Mouse (Mus musculus): Measurements from ENCODE around the gene Tgfa.

GRCm38 (mm10) chr6:86210619-86211018, 15.6 kb downstream of the Tgfa start:
- TF ChIP-seq CTCF (IDR thresholded peaks at IDR 0.05; ENCODE audit: low read depth, low read length) (no peak), POLR2A (IDR thresholded peaks at IDR 0.05; ENCODE audit: borderline replicate concordance, low read depth, low read length) (no peak)

Data from bone marrow macrophage, adult 2 months (primary cell).